Mouse (Mus musculus): ENCODE results near the gene Acot11. TPM values are rescaled to one million over a fixed set of nuclear protein-coding genes. Genes with fewer than 3 reads are reported as not detected.
A peak's percentile ranks its signal among the peaks of the same experiment; 100 is the strongest.

The Acot11 gene
- polyA plus RNA-seq, 1 experiment, result 4.8 TPM

GRCm38 (mm10) chr4:106838548-106839253, 33.9 kb upstream of the Acot11 start:
- peak; percentile 55; the same call in 1 of the 2 replicates for TF ChIP-seq CTCF (IDR thresholded peaks at IDR 0.05; ENCODE audit: borderline replicate concordance, insufficient read depth, low read length)
- no peak for TF ChIP-seq POLR2A (IDR thresholded peaks at IDR 0.05; ENCODE audit: low read depth, low read length)
- Histone ChIP-seq H3K4me1 (ENCODE audit: control insufficient read depth, insufficient read depth, low read length) (peaks cover 12% of the 10 kb centered on the region), H3K4me3 (ENCODE audit: insufficient read depth, low read length) (peak overlapping the region; percentile 50), H3K27ac (ENCODE audit: insufficient read depth, low read length) (peak overlapping the region; percentile 97)

GRCm38 (mm10) chr4:106837964-106838363, 33.2 kb upstream of the Acot11 start:
- TF ChIP-seq POLR2A (IDR thresholded peaks at IDR 0.05; ENCODE audit: low read depth, low read length) (no peak), CTCF (IDR thresholded peaks at IDR 0.05; ENCODE audit: borderline replicate concordance, insufficient read depth, low read length) (no peak)
- Histone ChIP-seq H3K27ac (ENCODE audit: insufficient read depth, low read length) (no peak overlapping the region), H3K4me1 (ENCODE audit: control insufficient read depth, insufficient read depth, low read length) (peaks cover 12% of the 10 kb centered on the region), H3K4me3 (ENCODE audit: insufficient read depth, low read length) (0 out of 2 replicates have a peak overlapping the region, but pooled peaks have one; percentile 9)

- peaks cover 12% of the 10 kb centered on the region for H3K4me1 ChIP-seq (ENCODE audit: control insufficient read depth, insufficient read depth, low read length)
- H3K4me3 ChIP-seq (ENCODE audit: insufficient read depth, low read length), result no peak overlapping the region
- no peak for TF ChIP-seq CTCF (IDR thresholded peaks at IDR 0.05; ENCODE audit: borderline replicate concordance, insufficient read depth, low read length)
- TF ChIP-seq POLR2A (IDR thresholded peaks at IDR 0.05; ENCODE audit: low read depth, low read length), result no peak
These were observed 32.6 kb upstream of the Acot11 start for GRCm38 (mm10) chr4:106837425-106837824.

GRCm38 (mm10) chr4:106830545-106831112, 25.8 kb upstream of the Acot11 start:
- H3K4me3 ChIP-seq (ENCODE audit: insufficient read depth, low read length), result no peak overlapping the region
- H3K27ac ChIP-seq (ENCODE audit: insufficient read depth, low read length), result no peak overlapping the region
- TF ChIP-seq POLR2A (IDR thresholded peaks at IDR 0.05; ENCODE audit: low read depth, low read length) (no peak), CTCF (IDR thresholded peaks at IDR 0.05; ENCODE audit: borderline replicate concordance, insufficient read depth, low read length) (no peak)
- H3K4me1 ChIP-seq (ENCODE audit: control insufficient read depth, insufficient read depth, low read length), result peaks cover 4% of the 10 kb centered on the region; the same call in 1 of the 2 replicates

More at GRCm38 (mm10) chr4:106837425-106837824, 32.6 kb upstream of the Acot11 start:
- H3K27ac ChIP-seq (ENCODE audit: insufficient read depth, low read length), result no peak overlapping the region

DNA sequence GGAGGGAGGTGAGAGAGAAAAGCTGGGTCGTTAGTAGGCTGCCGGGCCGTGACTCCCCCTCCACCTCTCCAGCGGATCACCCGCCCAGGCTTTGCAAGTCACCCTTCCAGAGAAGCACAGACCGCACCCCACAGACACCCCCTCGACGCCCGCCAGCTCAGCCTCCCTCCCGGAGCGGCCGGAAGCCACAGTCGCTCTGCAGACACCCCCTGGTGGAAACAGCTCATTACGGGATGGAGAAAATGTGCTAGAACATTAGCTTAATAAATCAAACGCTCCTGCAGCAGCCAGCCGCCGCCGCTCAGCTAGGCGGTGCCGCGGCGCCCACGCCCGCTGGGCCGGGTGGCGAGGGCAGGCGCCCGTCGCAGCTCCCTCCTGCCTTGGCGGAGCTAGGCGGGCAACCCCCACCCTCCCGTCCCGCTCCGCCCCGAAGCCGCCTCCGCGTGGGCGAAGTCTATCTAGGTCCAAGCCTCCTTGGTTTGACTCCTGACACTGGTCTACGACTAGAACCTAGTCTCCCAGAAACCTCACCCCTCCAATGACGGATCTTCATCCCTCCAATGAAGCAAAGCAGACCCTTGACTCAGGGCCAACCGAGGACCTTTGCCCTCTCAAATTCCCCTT, 23.1 kb upstream of the Acot11 start:
- TF ChIP-seq POLR2A (IDR thresholded peaks at IDR 0.05; ENCODE audit: low read depth, low read length) (0 out of 2 replicates have a peak, but pooled peaks have one; percentile 50), CTCF (IDR thresholded peaks at IDR 0.05; ENCODE audit: borderline replicate concordance, insufficient read depth, low read length) (no peak)
- Histone ChIP-seq H3K4me1 (ENCODE audit: control insufficient read depth, insufficient read depth, low read length) (peaks cover 4% of the 10 kb centered on the region; the same call in 1 of the 2 replicates), H3K4me3 (ENCODE audit: insufficient read depth, low read length) (0 out of 2 replicates have a peak overlapping the region, but pooled peaks have one; percentile 4), H3K27ac (ENCODE audit: insufficient read depth, low read length) (peak overlapping the region; percentile 51)

DNA sequence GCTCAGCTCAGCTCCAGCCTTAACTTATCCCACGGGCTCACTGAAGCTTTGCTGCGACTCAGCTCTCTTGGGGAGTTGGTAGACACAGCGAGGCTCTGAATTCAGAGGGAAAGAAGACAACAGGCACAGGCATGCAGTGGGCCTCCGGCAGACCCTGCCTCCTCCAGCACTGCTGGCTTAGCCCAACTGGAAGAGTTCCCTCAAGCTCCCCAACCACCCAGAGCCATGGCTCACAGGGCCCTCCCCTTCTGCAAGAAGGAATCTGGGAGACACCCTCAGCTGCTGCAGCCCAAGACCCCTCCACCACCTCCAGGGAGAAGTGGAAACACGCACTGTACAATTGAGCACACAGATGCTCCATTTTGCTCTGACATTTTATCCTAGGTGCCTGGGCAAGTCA, 20.4 kb upstream of the Acot11 start:
- Histone ChIP-seq H3K4me1 (ENCODE audit: control insufficient read depth, insufficient read depth, low read length) (peaks cover 4% of the 10 kb centered on the region; the same call in 1 of the 2 replicates), H3K27ac (ENCODE audit: insufficient read depth, low read length) (no peak overlapping the region), H3K4me3 (ENCODE audit: insufficient read depth, low read length) (no peak overlapping the region)
- TF ChIP-seq CTCF (IDR thresholded peaks at IDR 0.05; ENCODE audit: borderline replicate concordance, insufficient read depth, low read length) (no peak), POLR2A (IDR thresholded peaks at IDR 0.05; ENCODE audit: low read depth, low read length) (no peak)

- Histone ChIP-seq H3K4me3 (ENCODE audit: insufficient read depth, low read length) (no peak overlapping the region), H3K27ac (ENCODE audit: insufficient read depth, low read length) (no peak overlapping the region), H3K4me1 (ENCODE audit: control insufficient read depth, insufficient read depth, low read length) (no peaks in the 10 kb centered on the region; the same call in 1 of the 2 replicates)
- TF ChIP-seq CTCF (IDR thresholded peaks at IDR 0.05; ENCODE audit: borderline replicate concordance, insufficient read depth, low read length) (no peak), POLR2A (IDR thresholded peaks at IDR 0.05; ENCODE audit: low read depth, low read length) (no peak)
These were observed 14.6 kb upstream of the Acot11 start for GRCm38 (mm10) chr4:106819404-106819803.

DNA sequence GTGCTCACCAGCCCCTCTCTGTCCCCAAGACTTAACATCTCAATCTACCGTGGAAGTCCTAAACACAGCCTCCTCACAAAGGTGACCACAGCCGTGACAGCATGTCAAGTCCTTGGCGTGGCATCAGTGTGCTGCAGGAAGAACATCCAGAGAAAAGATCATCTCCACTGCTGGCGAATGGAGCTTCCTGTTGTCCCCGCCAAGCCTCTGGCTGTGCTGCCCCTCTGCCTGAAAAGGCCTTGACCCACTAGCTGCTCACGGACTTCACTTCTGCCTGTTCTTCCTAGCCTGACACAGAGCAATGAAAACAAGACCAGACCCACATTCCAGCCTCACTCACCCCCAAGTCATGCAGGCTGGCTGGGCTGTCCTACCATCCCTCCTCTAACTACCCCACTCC, 13.5 kb upstream of the Acot11 start:
- Histone ChIP-seq H3K4me1 (ENCODE audit: control insufficient read depth, insufficient read depth, low read length) (no peaks in the 10 kb centered on the region; the same call in 1 of the 2 replicates), H3K27ac (ENCODE audit: insufficient read depth, low read length) (no peak overlapping the region), H3K4me3 (ENCODE audit: insufficient read depth, low read length) (no peak overlapping the region)
- TF ChIP-seq POLR2A (IDR thresholded peaks at IDR 0.05; ENCODE audit: low read depth, low read length) (no peak), CTCF (IDR thresholded peaks at IDR 0.05; ENCODE audit: borderline replicate concordance, insufficient read depth, low read length) (no peak)

GRCm38 (mm10) chr4:106817017-106817416, 12.2 kb upstream of the Acot11 start:
- Histone ChIP-seq H3K4me3 (ENCODE audit: insufficient read depth, low read length) (no peak overlapping the region), H3K27ac (ENCODE audit: insufficient read depth, low read length) (no peak overlapping the region), H3K4me1 (ENCODE audit: control insufficient read depth, insufficient read depth, low read length) (no peaks in the 10 kb centered on the region; the same call in 1 of the 2 replicates)
- TF ChIP-seq POLR2A (IDR thresholded peaks at IDR 0.05; ENCODE audit: low read depth, low read length) (no peak), CTCF (IDR thresholded peaks at IDR 0.05; ENCODE audit: borderline replicate concordance, insufficient read depth, low read length) (no peak)

Data from embryonic fibroblast, embryonic 13.5 days (primary cell).